Mouse (Mus musculus) embryonic facial prominence, embryonic 15.5 days (tissue): Measurements from ENCODE around the gene Trp53. TPM values are rescaled to one million over a fixed set of nuclear protein-coding genes. Genes with fewer than 3 reads are reported as not detected.

ENCODE experiments used
- ATAC-seq: fragments of 200-750 bp; cut with Nextera tagmentation; 2 replicates; pipeline ENCODE4 v1.8.0; 2017; ENCODE audit warnings: low read depth, moderate TSS enrichment; ENCODE audit not compliant: insufficient number of reproducible peaks, low FRiP score, low TSS enrichment
- H3K27ac ChIP-seq: fragments of 300-500 bp; sonication (generic); replicated peaks from 2 replicates; pipeline ENCODE4 v1.5.1; 2015; ENCODE audit warnings: mild to moderate bottlenecking, inconsistent platforms
- H3K27me3 ChIP-seq: fragments of 300-500 bp; sonication (generic); 2 replicates; pipeline ENCODE4 v1.6.1; 2015; ENCODE audit warnings: inconsistent platforms
- H3K36me3 ChIP-seq: fragments of 300-500 bp; sonication (generic); 2 replicates; pipeline ENCODE4 v1.6.1; 2015; ENCODE audit warnings: mild to moderate bottlenecking, inconsistent platforms
- H3K4me1 ChIP-seq: fragments of 300-500 bp; sonication (generic); 2 replicates; pipeline ENCODE4 v1.6.1; 2015; ENCODE audit warnings: inconsistent platforms
- H3K4me2 ChIP-seq: fragments of 300-500 bp; sonication (generic); replicated peaks from 2 replicates; pipeline ENCODE4 v1.6.1; 2015; ENCODE audit warnings: mild to moderate bottlenecking, inconsistent platforms
- H3K4me3 ChIP-seq: fragments of 300-500 bp; sonication (generic); replicated peaks from 2 replicates; pipeline ENCODE4 v1.5.1; 2015; ENCODE audit warnings: mild to moderate bottlenecking, inconsistent platforms
- H3K9ac ChIP-seq: fragments of 300-500 bp; sonication (generic); 2 replicates; pipeline ENCODE4 v1.6.1; 2015; ENCODE audit warnings: inconsistent platforms
- H3K9me3 ChIP-seq: fragments of 300-500 bp; sonication (generic); replicated peaks from 2 replicates; pipeline ENCODE4 v1.6.1; 2016; ENCODE audit warnings: inconsistent platforms
- WGBS: fragments of 180-500 bp; shearing (Covaris S2); methylation state at CpG from one replicate; pipeline ENCODE4 v1.1.7; 2015; 5-methylcytosine and 5-hydroxymethylcytosine counted together
- polyA plus RNA-seq: library from polyadenylated mRNA; unstranded; fragments of >200 nt; fragmentation: Nextera tagmentation; extraction: Ambion mirVana; gene quantifications from 2 replicates; pipeline ENCODE4 v1.2.1, GENCODE M21; 2015

Gene Trp53
- polyA plus RNA-seq, 1 experiment from 2014 or later = 141 TPM

DNA sequence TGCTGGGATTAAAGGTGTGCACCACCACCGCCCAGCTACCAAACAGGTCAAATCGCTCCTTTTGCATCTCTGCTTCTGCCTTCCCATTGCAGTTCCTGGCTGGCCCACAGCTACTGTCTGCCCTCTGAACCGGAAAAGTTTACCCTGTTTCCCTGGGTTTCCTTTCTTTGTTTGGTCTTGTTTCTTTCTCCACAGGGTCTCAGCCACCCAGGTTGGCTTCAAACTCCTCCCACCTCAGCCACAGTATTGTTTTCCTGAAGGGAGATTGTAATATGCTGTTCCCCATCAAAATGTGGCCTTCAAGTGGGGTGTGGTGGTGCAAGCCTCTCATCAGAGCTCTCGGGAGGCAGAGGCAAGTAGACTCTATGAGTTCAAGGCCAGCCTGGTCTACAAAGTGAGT is 28.8 kb upstream of the Trp53 start:
- Histone ChIP-seq H3K27me3 (no peaks in the 10 kb centered on the region), H3K4me3 (no peak overlapping the region), H3K9ac (no peak overlapping the region), H3K9me3 (no peaks in the 10 kb centered on the region), H3K4me2 (no peak overlapping the region), H3K27ac (no peak overlapping the region), H3K36me3 (0 out of 2 replicates have a peak, but pooled peaks cover 2% of the 10 kb centered on the region), H3K4me1 (peaks cover 16% of the 10 kb centered on the region)
- no peak for ATAC-seq
- 63% methylated on average over 4 of the region's 4 CpGs for WGBS

DNA sequence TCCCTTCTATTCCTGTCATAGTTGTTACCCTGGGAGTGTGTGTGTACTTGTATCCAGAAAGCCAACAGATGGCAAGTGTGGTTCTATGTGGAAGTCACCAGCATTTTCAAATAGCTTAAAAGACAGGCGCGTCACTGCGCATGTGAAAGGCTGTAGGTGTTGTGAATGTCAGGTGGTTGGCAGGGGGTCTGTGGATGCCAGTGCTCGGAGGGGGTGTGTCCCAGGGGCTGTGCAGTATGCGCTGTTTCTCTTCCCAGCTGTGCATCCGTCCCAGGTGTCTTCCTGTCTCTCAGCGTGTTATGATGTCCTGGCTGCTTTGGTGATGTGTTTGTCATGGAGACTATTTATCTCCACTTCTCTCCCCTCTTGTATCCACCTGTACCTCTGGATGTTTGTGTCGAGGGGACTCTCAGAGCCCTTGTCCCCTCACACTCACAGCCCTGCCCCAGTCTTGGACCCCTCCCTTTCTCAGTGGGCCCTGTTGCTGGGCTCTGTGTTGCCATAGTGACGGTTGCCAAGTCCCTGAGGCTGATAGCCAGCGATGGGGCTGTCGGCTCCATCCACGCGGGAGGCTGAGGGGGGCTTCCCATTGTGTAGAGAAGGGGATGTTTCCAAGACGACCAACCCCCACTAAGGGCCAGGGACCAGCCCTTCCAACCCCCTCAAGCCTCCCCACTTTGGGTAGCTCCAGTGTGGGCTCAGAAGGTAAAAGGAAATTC is 27.4 kb upstream of the Trp53 start:
- Histone ChIP-seq H3K27me3 (no peaks in the 10 kb centered on the region), H3K9me3 (no peaks in the 10 kb centered on the region), H3K27ac (no peak overlapping the region), H3K36me3 (0 out of 2 replicates have a peak, but pooled peaks cover 2% of the 10 kb centered on the region), H3K4me1 (peaks cover 15% of the 10 kb centered on the region), H3K4me2 (no peak overlapping the region), H3K4me3 (no peak overlapping the region), H3K9ac (no peak overlapping the region)
- no peak for ATAC-seq
- WGBS = 23% methylated on average over 14 of the region's 14 CpGs

DNA sequence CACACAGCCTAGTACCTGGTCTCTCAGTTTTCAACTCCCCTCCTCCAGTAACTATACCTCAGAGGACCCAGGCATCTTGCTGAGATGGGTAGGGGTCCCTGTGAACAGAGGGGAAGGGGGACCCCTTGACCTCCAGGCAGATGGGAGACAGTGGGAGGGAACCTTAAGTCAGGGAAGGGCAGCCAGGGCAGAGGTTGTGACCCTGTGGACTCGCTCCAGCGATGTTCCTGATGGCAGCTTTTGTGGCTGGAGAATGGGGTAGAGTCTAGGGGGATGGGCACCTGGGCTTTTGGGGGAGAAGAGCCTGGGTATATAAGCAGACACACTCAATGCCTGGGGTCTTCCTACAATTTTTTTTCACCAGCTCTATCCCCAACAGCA is 26.8 kb upstream of the Trp53 start:
- H3K4me1 ChIP-seq = peaks cover 19% of the 10 kb centered on the region
- no peaks in the 10 kb centered on the region for H3K9me3 ChIP-seq
- no peak overlapping the region for H3K27ac ChIP-seq
- H3K4me3 ChIP-seq = no peak overlapping the region
- ATAC-seq = no peak
- no peak overlapping the region for H3K9ac ChIP-seq
- WGBS = 19% methylated on average over 2 of the region's 2 CpGs
- H3K36me3 ChIP-seq = 0 out of 2 replicates have a peak, but pooled peaks cover 2% of the 10 kb centered on the region
- H3K27me3 ChIP-seq = no peaks in the 10 kb centered on the region
- H3K4me2 ChIP-seq = no peak overlapping the region

DNA sequence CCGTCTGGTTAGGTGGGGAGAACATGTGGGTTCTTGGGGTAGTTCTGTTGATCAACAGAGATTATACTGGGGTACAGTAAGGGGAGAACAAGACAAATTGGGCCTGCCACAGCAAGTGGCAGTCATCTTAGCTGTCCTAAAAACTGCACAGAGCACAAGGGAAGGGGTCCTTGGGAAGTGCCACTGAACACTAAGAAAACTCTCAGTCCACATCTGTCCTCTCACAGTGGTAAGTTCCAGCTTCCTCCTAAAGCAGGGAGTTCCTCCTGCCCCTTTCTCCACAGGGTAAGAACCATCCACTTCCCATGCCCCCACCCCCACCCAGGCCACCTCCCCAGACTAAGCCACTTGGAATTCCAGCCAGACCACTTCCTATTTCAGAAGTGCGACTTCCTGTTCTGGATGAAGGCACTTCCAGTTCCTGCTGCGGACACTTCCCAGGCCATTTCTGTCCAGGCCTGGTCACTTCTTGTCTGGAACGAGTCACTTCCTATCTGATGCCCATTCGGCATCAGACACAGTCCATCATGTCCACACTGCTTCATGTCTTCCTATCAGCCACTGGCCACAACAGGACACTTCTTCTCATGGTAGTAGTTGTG is 25.5 kb upstream of the Trp53 start:
- Histone ChIP-seq H3K27ac (no peak overlapping the region), H3K4me2 (no peak overlapping the region), H3K9ac (no peak overlapping the region), H3K4me1 (peaks cover 31% of the 10 kb centered on the region), H3K4me3 (no peak overlapping the region), H3K9me3 (no peaks in the 10 kb centered on the region), H3K36me3 (0 out of 2 replicates have a peak, but pooled peaks cover 2% of the 10 kb centered on the region), H3K27me3 (no peaks in the 10 kb centered on the region)
- no peak for ATAC-seq
- 77% methylated on average over 5 of the region's 5 CpGs for WGBS

DNA sequence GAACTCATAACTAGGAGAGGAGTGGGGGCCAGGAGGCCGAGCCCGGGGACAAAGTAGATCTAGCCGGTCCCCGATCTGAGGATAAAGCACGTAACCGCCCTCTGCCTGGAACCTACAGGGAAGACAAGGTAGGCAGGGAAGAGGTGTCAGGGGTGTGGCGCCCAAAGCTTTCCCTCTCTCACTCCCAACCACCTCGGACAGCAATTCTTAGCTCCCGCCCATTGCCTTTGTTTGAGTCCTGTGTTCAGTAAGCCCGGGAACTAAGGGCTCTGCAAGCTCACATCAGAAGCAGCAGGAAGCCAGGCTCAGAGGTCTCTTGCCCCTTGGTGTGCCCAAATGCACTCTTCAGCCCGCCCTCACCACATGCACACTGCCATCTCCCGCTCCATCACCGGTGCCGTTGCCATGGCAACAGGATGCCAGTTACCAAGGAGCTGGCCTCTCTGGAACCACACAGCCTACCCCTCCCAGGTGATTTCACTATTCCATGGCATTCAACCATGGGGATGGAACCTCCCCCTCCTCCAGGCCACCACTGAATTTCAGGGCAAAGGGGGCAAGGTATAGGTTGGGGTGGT is 22.7 kb upstream of the Trp53 start:
- Histone ChIP-seq H3K27me3 (no peaks in the 10 kb centered on the region), H3K27ac (no peak overlapping the region), H3K4me2 (0 out of 2 replicates have a peak overlapping the region, but pooled peaks have one; percentile 4), H3K4me3 (no peak overlapping the region), H3K36me3 (peaks cover 12% of the 10 kb centered on the region), H3K4me1 (peaks cover 52% of the 10 kb centered on the region), H3K9ac (no peak overlapping the region), H3K9me3 (no peaks in the 10 kb centered on the region)
- ATAC-seq = no peak
- WGBS = 37% methylated on average over 14 of the region's 14 CpGs

DNA sequence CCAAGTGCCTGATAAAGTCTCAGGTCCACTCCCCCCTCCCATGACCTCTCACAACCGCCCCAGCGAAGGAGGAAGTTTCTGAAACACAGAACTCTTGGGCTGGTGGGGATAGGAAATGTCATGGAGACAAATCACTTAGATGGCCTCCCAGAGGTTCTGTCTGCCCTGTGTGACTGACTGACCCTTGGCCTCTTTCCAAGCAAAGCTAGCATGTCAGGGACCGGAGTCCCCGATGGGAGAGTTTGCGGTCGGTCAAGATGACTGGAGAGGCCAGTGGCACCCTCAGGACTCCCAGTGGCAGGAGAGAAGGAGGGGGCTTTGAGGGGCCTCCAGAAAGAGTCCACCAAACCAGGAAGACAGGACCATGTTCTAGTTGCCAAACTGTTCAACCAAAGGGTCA is 21.4 kb upstream of the Trp53 start:
- 47% methylated on average over 6 of the region's 6 CpGs for WGBS
- Histone ChIP-seq H3K36me3 (peaks cover 21% of the 10 kb centered on the region), H3K4me1 (peaks cover 46% of the 10 kb centered on the region), H3K4me3 (peak overlapping the region; percentile 64), H3K9ac (0 out of 2 replicates have a peak overlapping the region, but pooled peaks have one; percentile 1), H3K9me3 (no peaks in the 10 kb centered on the region), H3K4me2 (peak overlapping the region; percentile 86), H3K27me3 (no peaks in the 10 kb centered on the region), H3K27ac (no peak overlapping the region)
- ATAC-seq = no peak

DNA sequence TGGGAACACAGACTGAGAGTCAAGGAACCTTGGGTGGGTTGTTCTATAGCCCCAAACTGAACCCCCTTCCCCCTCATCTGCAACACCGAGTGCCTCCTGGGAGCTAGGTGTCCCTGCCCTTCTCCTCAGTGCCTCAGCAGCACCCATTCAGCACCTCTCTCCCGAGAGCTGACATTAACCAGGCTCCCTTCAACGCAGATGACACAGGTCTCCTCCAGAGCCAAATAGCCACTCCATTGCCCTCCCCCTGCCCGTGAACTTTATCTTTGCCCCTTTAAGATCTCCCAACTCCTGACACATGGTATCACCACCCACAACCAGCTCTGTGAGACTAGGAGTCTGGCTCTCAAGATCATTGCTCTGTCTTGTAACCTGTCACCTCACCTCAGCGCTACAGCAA is 21.0 kb upstream of the Trp53 start:
- no peak overlapping the region for H3K27ac ChIP-seq
- H3K4me3 ChIP-seq = peak overlapping the region; percentile 64
- H3K9me3 ChIP-seq = no peaks in the 10 kb centered on the region
- no peak for ATAC-seq
- no peaks in the 10 kb centered on the region for H3K27me3 ChIP-seq
- peak overlapping the region; percentile 56 for H3K9ac ChIP-seq
- peak overlapping the region; percentile 86 for H3K4me2 ChIP-seq
- H3K4me1 ChIP-seq = peaks cover 46% of the 10 kb centered on the region
- WGBS = 21% methylated on average over 5 of the region's 5 CpGs
- H3K36me3 ChIP-seq = peaks cover 21% of the 10 kb centered on the region

DNA sequence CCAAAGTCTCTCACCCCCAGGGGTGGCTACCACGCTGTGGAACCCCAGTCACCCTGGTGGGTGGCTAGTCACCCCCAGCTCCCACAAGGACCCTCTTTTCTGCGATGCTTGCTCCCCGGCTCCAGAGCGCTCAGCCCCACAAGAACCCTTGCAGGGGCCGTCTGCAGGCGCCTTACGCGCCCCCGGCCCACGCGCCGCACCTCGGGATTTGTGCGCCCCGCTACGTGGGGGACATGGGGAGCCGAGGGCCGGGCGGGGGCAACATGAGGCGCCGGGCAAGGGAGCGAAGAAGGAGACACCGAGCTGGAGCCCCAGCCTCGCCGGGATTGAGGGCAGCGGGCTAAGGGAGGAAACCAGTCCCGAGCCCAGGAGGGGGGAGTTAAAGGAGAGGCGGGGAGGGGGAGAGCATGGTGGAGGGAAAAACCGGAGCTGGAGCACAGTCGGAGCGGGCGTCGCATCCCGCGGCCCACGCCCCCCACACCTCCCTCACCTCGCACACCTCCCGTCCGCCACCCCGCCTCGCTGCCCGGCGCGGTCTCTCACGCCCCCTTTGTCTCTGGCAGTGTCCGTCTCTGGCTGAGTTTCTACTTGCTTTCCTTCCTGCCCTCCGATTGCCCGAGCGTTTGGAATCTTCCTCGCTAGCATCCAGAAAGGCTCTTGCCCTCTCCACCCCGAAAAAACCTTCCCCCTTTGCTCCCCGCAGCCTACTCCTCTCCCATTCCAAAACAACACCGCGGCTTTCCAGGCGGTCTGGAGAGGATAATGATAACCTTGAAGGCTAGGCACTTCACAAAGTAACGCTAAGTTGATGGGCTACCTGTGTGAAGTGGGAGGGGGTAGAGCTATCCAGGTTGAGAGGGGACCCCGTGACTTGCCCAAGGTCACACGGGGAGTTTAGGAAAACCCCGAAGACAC is 20.1 kb upstream of the Trp53 start, which contains the start of gene Efnb3:
Gene Efnb3, minus strand, starts transcription at position 355 of the 915 bp plus-strand sequence.
- Histone ChIP-seq H3K27ac (peak within 1 kb of the TSS; percentile 74), H3K9ac (peak within 1 kb of the TSS; percentile 56), H3K4me3 (peak within 1 kb of the TSS; percentile 64), H3K27me3 (no peaks in the 10 kb centered on the region), H3K4me1 (peaks cover 46% of the 10 kb centered on the region), H3K9me3 (no peaks in the 10 kb centered on the region), H3K36me3 (peaks cover 22% of the 10 kb centered on the region), H3K4me2 (peak within 1 kb of the TSS; percentile 86)
- under 1% methylated on average over 50 of the region's 59 CpGs for WGBS
- peak; percentile 73 for ATAC-seq

DNA sequence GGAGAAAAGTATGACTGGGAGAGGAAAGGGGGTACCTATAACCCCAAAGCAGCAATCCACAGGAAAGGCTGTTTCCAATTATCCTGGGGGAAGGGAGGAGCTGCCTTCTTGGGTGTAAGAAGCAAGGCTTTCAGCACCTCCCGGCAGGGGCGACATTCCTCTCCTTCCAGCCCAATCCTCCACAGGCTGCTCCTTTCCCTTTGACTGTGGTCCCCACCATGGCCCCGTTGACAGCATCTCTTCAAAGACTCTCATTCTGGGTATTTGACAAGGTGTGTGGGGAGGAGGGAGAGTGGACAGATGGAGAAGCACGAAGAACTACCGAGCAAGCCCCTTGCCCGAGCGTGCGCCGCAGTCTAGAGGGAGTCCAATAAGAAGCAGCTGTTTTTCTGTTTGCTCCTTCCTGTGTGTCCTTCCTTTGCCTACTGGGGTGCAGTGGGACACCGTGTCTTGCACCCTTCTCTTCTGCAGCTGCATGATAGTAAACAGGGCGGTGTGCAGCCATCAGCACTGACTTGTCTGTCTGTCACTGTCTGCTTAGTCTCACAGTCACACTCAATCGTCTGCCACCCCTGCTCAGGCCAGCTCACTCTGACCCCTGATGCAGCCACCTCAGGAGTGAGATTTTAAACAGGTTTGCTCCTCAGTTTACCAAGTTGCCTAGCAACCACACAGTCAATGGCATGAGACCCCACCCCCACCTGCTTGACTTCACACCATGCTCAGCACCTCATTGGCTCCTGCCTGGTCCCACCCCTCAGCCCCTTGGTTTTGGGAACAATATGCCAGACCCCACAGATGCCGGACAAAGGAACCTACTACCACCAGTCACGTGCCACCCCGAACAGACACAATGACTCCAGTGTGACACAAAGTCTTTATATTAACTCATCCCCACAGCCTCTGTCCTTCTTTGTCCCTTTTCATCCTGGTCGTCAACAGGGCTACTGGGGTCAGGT is 19.0 kb upstream of the Trp53 start:
- 22% methylated on average over 16 of the region's 16 CpGs for WGBS
- Histone ChIP-seq H3K4me3 (peak overlapping the region; percentile 64), H3K36me3 (peaks cover 31% of the 10 kb centered on the region), H3K4me2 (peak overlapping the region; percentile 86), H3K27me3 (no peaks in the 10 kb centered on the region), H3K4me1 (peaks cover 46% of the 10 kb centered on the region), H3K9me3 (no peaks in the 10 kb centered on the region), H3K27ac (peak overlapping the region; percentile 74), H3K9ac (no peak overlapping the region; the same call in 1 of the 2 replicates)
- ATAC-seq = no peak

DNA sequence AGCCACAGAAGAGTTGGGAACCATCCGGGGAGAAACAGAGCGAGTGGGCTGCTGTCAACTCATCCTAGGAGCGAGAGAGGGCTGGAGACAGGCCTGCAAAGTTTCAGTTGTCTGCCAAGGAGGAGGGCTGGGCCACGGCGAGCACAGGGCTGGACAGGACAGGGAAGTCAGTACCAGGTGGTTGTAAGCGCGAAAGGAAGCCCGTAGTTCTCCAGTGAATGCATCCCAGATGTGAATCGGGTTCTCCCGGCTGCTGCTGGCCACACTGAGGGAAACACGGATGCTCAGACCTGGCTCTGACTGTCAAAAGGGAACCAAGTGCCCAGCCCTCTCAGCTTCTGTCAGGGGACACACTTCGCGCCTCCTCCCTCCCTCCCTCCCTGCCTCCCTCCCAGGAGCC is 16.8 kb upstream of the Trp53 start:
- Histone ChIP-seq H3K9me3 (no peaks in the 10 kb centered on the region), H3K4me2 (no peak overlapping the region), H3K36me3 (peaks cover 53% of the 10 kb centered on the region), H3K4me3 (no peak overlapping the region), H3K4me1 (peaks cover 33% of the 10 kb centered on the region), H3K27me3 (no peaks in the 10 kb centered on the region), H3K27ac (no peak overlapping the region), H3K9ac (no peak overlapping the region)
- no peak for ATAC-seq
- 55% methylated on average over 13 of the region's 13 CpGs for WGBS
